Comparison of ENCODE assay signal across 18 mouse cellular contexts in the genomic region with DNA sequence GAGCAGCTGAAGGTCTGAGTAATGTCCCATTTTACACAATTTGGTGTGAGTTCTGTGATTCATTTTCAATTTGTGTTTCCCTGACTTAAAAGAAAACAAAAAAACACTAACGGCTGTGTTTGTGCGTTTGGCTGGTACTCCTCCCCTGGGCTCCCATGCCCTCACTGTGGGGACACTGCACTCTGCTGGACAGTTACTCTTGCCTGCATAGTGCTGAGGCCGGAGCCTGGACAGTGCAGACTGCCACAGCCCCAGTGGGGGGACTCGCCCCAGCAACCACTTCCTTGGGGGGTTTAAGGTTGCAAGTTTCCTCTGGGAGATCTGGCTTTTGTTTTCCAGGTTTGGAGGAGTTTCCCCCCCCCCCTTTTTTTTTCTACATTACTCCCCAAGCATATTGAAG. TPM values are rescaled to one million over a fixed set of nuclear protein-coding genes. Genes with fewer than 3 reads are reported as not detected.
DNase-seq lines count a peak whose midpoint lies in the region; ATAC-seq and TF ChIP-seq lines count a peak whose summit lies in the region.
"Had no signal": no experiment of that assay in that cellular context is flagged by ENCODE, and none has a peak within 500 bp of the region (broad histone marks: within the 10 kb centered on the region; RNA-seq: fewer than 3 reads in every experiment).

No protein-coding gene starts in this region.

- H3K27ac ChIP-seq in intestine, postnatal 0 days (ENCODE audit: low read depth, low read length) = no peak overlapping the region
- no peak overlapping the region for H3K27ac ChIP-seq in intestine, embryonic 15.5 days
- H3K27ac ChIP-seq in lung, embryonic 14.5 days (ENCODE audit: low read depth) = no peak overlapping the region
- H3K27ac ChIP-seq: heart, embryonic 15.5 days; hindbrain, embryonic 14.5 days; liver, embryonic 13.5 days; macrophage; neural tube, embryonic 13.5 days had no signal

- no peaks in the 10 kb centered on the region for H3K4me1 ChIP-seq in intestine, postnatal 0 days (replicated peaks; ENCODE audit: control insufficient read depth, insufficient read depth, low read length)
- no peaks in the 10 kb centered on the region for H3K4me1 ChIP-seq in intestine, embryonic 15.5 days (replicated peaks)
- H3K4me1 ChIP-seq in lung, embryonic 14.5 days (ENCODE audit: insufficient read depth) = no peaks in the 10 kb centered on the region
- H3K4me1 ChIP-seq: liver, embryonic 13.5 days; neural tube, embryonic 13.5 days had no signal

- no peak overlapping the region for H3K9ac ChIP-seq in intestine, postnatal 0 days (ENCODE audit: low read depth, low read length)
- no peak overlapping the region for H3K9ac ChIP-seq in intestine, embryonic 15.5 days
- H3K9ac ChIP-seq in lung, embryonic 14.5 days = no peak overlapping the region
- H3K9ac ChIP-seq: heart, embryonic 15.5 days; hindbrain, embryonic 14.5 days; liver, embryonic 13.5 days; neural tube, embryonic 13.5 days had no signal

- no peaks in the 10 kb centered on the region for H3K9me3 ChIP-seq in intestine, postnatal 0 days (ENCODE audit: control insufficient read depth)
- H3K9me3 ChIP-seq in intestine, embryonic 15.5 days = no peaks in the 10 kb centered on the region
- no peaks in the 10 kb centered on the region for H3K9me3 ChIP-seq in lung, embryonic 14.5 days (ENCODE audit: low read depth, low read length)
- H3K9me3 ChIP-seq: G1E; heart, embryonic 15.5 days; liver, embryonic 13.5 days; neural tube, embryonic 13.5 days had no signal

- peak; percentile 43 for TF ChIP-seq CTCF in intestine, postnatal 0 days (IDR thresholded peaks at IDR 0.05; ENCODE audit: low read depth)
- TF ChIP-seq CTCF in lung, embryonic 14.5 days (IDR thresholded peaks at IDR 0.05; ENCODE audit: low read depth) = peak; percentile 34

- WGBS in intestine, postnatal 0 days = 53% methylated on average over 4 of the region's 4 CpGs
- 55% methylated on average over 4 of the region's 4 CpGs for WGBS in intestine, embryonic 15.5 days
- 56% methylated on average over 4 of the region's 4 CpGs for WGBS in lung, embryonic 14.5 days

- H3K36me3 ChIP-seq in intestine, postnatal 0 days (ENCODE audit: control insufficient read depth, insufficient read depth) = peaks cover 14% of the 10 kb centered on the region
- peaks cover 4% of the 10 kb centered on the region for H3K36me3 ChIP-seq in intestine, embryonic 15.5 days
- H3K36me3 ChIP-seq in lung, embryonic 14.5 days (ENCODE audit: insufficient read depth) = peaks cover 23% of the 10 kb centered on the region

- no peak overlapping the region for H3K4me3 ChIP-seq in intestine, postnatal 0 days (ENCODE audit: low read depth, low read length)
- H3K4me3 ChIP-seq in intestine, embryonic 15.5 days (replicated peaks) = no peak overlapping the region
- H3K4me3 ChIP-seq in lung, embryonic 14.5 days (ENCODE audit: low read depth, low read length) = no peak overlapping the region
- H3K4me3 ChIP-seq: heart, embryonic 15.5 days; liver, embryonic 13.5 days; neural tube, embryonic 13.5 days had no signal

- DNase-seq in adrenal gland, postnatal 14 days = peak; percentile 30
- no peak for DNase-seq in adrenal gland, adult 18-20 months (ENCODE audit: low spot score in 2 of 2)
- no peak for DNase-seq in lung, embryonic 14.5 days
- DNase-seq in lung, postnatal 25 days (ENCODE audit: low spot score) = no peak
- peak; percentile 44 for DNase-seq in kidney, postnatal 10 days
- DNase-seq in left cerebral cortex, adult 9 months (ENCODE audit: low spot score in 2 of 2) = no peak
- DNase-seq: cerebellum, adult 18-20 months; liver, embryonic 13.5 days; spleen, adult 18-20 months had no signal

- no peaks in the 10 kb centered on the region for H3K27me3 ChIP-seq in intestine, postnatal 0 days (replicated peaks; ENCODE audit: control insufficient read depth, insufficient read depth, low read length)
- no peaks in the 10 kb centered on the region for H3K27me3 ChIP-seq in intestine, embryonic 15.5 days (replicated peaks)
- H3K27me3 ChIP-seq in lung, embryonic 14.5 days (ENCODE audit: insufficient read depth, low read length) = no peaks in the 10 kb centered on the region
- H3K27me3 ChIP-seq: heart, embryonic 15.5 days; liver, embryonic 13.5 days; neural tube, embryonic 13.5 days had no signal

- no peak overlapping the region for H3K4me2 ChIP-seq in intestine, postnatal 0 days (replicated peaks; ENCODE audit: low read depth)
- H3K4me2 ChIP-seq in intestine, embryonic 15.5 days (replicated peaks) = no peak overlapping the region
- no peak overlapping the region for H3K4me2 ChIP-seq in lung, embryonic 14.5 days
- H3K4me2 ChIP-seq: heart, embryonic 15.5 days; hindbrain, embryonic 14.5 days; liver, embryonic 13.5 days; neural tube, embryonic 13.5 days had no signal

- ATAC-seq in intestine, postnatal 0 days = no peak
- no peak for ATAC-seq in intestine, embryonic 15.5 days
- no peak for ATAC-seq in lung, embryonic 14.5 days (ENCODE audit: insufficient read depth)
- ATAC-seq: midbrain, embryonic 16.5 days had no signal

RNA-seq across cellular contexts. Expression of a gene that starts 10.4 kb away (rescaled TPM):
- 3.3 and 3.8 TPM in 2 replicates for total RNA-seq in adrenal gland, postnatal 14 days (2021)
- 1 to 10 TPM; 2.0 to 4.3 TPM for total RNA-seq in adrenal gland, adult 18-20 months (2021)
- polyA plus RNA-seq in intestine, postnatal 0 days (2015; fragmentation: Nextera tagmentation; extraction: Ambion mirVana) = 1.5 and 1.7 TPM in 2 replicates
- polyA plus RNA-seq in intestine, embryonic 15.5 days (2015; fragmentation: Nextera tagmentation; extraction: Ambion mirVana) = 1.7 and 1.8 TPM in 2 replicates
- polyA plus RNA-seq in lung, embryonic 14.5 days (2014; fragmentation: Nextera tagmentation; extraction: Ambion mirVana) = 2.3 and 2.6 TPM in 2 replicates
- polyA plus RNA-seq: G1E had no signal

RNA-seq across cellular contexts. Expression of a gene that starts 50.3 kb away (rescaled TPM):
- total RNA-seq in adrenal gland, postnatal 14 days (2021) = 2.1 and 2.5 TPM in 2 replicates
- total RNA-seq in adrenal gland, adult 18-20 months (2021) = 1 to 10 TPM; 2.9 to 3.3 TPM
- 2.2 and 3.3 TPM in 2 replicates for polyA plus RNA-seq in intestine, postnatal 0 days (2015; fragmentation: Nextera tagmentation; extraction: Ambion mirVana)
- 3.2 and 3.7 TPM in 2 replicates for polyA plus RNA-seq in intestine, embryonic 15.5 days (2015; fragmentation: Nextera tagmentation; extraction: Ambion mirVana)
- 2.8 and 3.4 TPM in 2 replicates for polyA plus RNA-seq in lung, embryonic 14.5 days (2014; fragmentation: Nextera tagmentation; extraction: Ambion mirVana)

RNA-seq across cellular contexts. Expression of a gene that starts 50.3 kb away (rescaled TPM):
- 0.90 TPM in 1 of 2 replicates, not detected in the other for total RNA-seq in adrenal gland, postnatal 14 days (2021)
- total RNA-seq in adrenal gland, adult 18-20 months (2021) = under 1 TPM; 0.10 to 0.23 TPM
- 0.17 and 0.21 TPM in 2 replicates for polyA plus RNA-seq in intestine, postnatal 0 days (2015; fragmentation: Nextera tagmentation; extraction: Ambion mirVana)
- 0.40 and 0.51 TPM in 2 replicates for polyA plus RNA-seq in intestine, embryonic 15.5 days (2015; fragmentation: Nextera tagmentation; extraction: Ambion mirVana)
- 1.3 and 1.4 TPM in 2 replicates for polyA plus RNA-seq in lung, embryonic 14.5 days (2014; fragmentation: Nextera tagmentation; extraction: Ambion mirVana)
- total RNA-seq: left cerebral cortex, postnatal 25 days had no signal
- polyA plus RNA-seq: G1E had no signal

RNA-seq across cellular contexts. Expression of a gene that starts 57.1 kb away (rescaled TPM):
- 1.0 and 5.9 TPM in 2 replicates for total RNA-seq in adrenal gland, postnatal 14 days (2021)
- 1 to 10 TPM in 1 of 2 experiments, under 1 TPM in 1; 0.99 to 2.3 TPM for total RNA-seq in adrenal gland, adult 18-20 months (2021)
- polyA plus RNA-seq in intestine, postnatal 0 days (2015; fragmentation: Nextera tagmentation; extraction: Ambion mirVana) = 0.41 and 1.2 TPM in 2 replicates
- polyA plus RNA-seq in intestine, embryonic 15.5 days (2015; fragmentation: Nextera tagmentation; extraction: Ambion mirVana) = 0.42 and 1.2 TPM in 2 replicates
- polyA plus RNA-seq in lung, embryonic 14.5 days (2014; fragmentation: Nextera tagmentation; extraction: Ambion mirVana) = 0.53 and 0.88 TPM in 2 replicates
- polyA plus RNA-seq: hindbrain, embryonic 14.5 days; midbrain, embryonic 16.5 days had no signal

Comparison
In these comparisons a context has a peak if more than half of its experiments do, and no peak if none do; other contexts are left out.
1. DNase-seq: peak in adrenal gland, postnatal 14 days (single experiment) and kidney, postnatal 10 days (single experiment); none in adrenal gland, adult 18-20 months (0 of 2), lung, embryonic 14.5 days (single experiment), lung, postnatal 25 days (single experiment) and left cerebral cortex, adult 9 months (0 of 2).